Mouse (Mus musculus) embryonic fibroblast, embryonic 13.5 days (primary cell): ENCODE results near the gene Cx3cr1.

Source experiments
- CTCF ChIP-seq: IDR thresholded peaks from 2 replicates; pipeline ENCODE4 v1.5.1; 2011; ENCODE audit warnings: mild to moderate bottlenecking, control low read depth, low read length, moderate library complexity, borderline replicate concordance; ENCODE audit not compliant: insufficient read depth
- POLR2A ChIP-seq: IDR thresholded peaks from 2 replicates; pipeline ENCODE4 v1.6.1; 2011; ENCODE audit warnings: low read depth, mild to moderate bottlenecking, control low read depth, low read length, moderate library complexity

DNA sequence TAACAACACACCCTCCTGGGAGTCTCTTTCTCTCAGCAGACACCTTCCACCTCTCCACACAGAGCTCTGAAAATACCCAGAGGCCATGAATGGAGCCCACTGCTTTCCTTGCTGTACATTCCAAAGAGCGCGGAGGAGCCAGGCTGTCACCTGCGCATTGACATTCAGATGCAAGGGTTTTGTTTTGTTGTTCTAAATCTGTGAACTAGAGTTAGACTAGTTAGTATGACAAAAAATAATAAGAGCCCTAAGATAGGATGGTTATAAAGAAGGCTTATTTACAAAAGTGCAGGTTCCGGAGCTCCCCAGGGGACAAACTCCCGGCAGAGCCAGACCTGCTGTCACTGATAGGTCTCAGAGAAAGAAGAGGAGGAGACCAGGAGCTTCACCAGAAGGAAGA is 78.4 kb downstream of the Cx3cr1 start:
- TF ChIP-seq CTCF (no peak), POLR2A (no peak)
